Mouse (Mus musculus): Measurements from ENCODE around the gene Gm3558. TPM values are rescaled to one million over a fixed set of nuclear protein-coding genes. Genes with fewer than 3 reads are reported as not detected.
A peak's percentile ranks its signal among the peaks of the same experiment; 100 is the strongest.
"Not testable (repeated sequence)": the region's sequence is repeated elsewhere in the genome, so short reads cannot be mapped to it uniquely, and the experiment has no call there.

The Gm3558 gene
- 0.55 and 0.92 TPM in 2 replicates for polyA plus RNA-seq (2014; fragmentation: Nextera tagmentation; extraction: Ambion mirVana)

- not testable (repeated sequence) for DNase-seq (ENCODE audit: low spot score); H3K27me3 ChIP-seq (ENCODE audit: control insufficient read depth, insufficient read depth, low read length); H3K4me1 ChIP-seq (replicated peaks; ENCODE audit: control insufficient read depth, insufficient read depth, low read length); H3K36me3 ChIP-seq (ENCODE audit: control insufficient read depth, insufficient read depth, low read length); H3K27ac ChIP-seq (ENCODE audit: low read depth, low read length); ATAC-seq (replicated peaks; ENCODE audit: low FRiP score); H3K9me3 ChIP-seq (ENCODE audit: control insufficient read depth, low read length); H3K9ac ChIP-seq (ENCODE audit: low read length)
- H3K4me2 ChIP-seq (ENCODE audit: low read depth, low read length, severe bottlenecking), result peak within 1 kb of the TSS; percentile 49
- peak within 1 kb of the TSS; percentile 34 for H3K4me3 ChIP-seq (ENCODE audit: low read depth, low read length)
- WGBS, result no CpG with 5 or more reads among the region's 34 CpGs
Observed at GRCm38 (mm10) chr14:7568382-7568781, at the start of gene Gm3558. Gene Gm3558 (minus strand): TSS chr14:7568566.

- not testable (repeated sequence) for ATAC-seq (replicated peaks; ENCODE audit: low FRiP score)
Observed at GRCm38 (mm10) chr14:7595492-7595891, 27.1 kb upstream of the Gm3558 start, which contains the start of gene Gm10338. Gene Gm10338 (minus strand): TSS chr14:7595592.

GRCm38 (mm10) chr14:7567890-7568289 lies 476 bp downstream of the Gm3558 start:
- not testable (repeated sequence) for H3K36me3 ChIP-seq (ENCODE audit: control insufficient read depth, insufficient read depth, low read length); ATAC-seq (replicated peaks; ENCODE audit: low FRiP score); H3K4me1 ChIP-seq (replicated peaks; ENCODE audit: control insufficient read depth, insufficient read depth, low read length); H3K27ac ChIP-seq (ENCODE audit: low read depth, low read length); H3K9me3 ChIP-seq (ENCODE audit: control insufficient read depth, low read length); H3K27me3 ChIP-seq (ENCODE audit: control insufficient read depth, insufficient read depth, low read length); H3K9ac ChIP-seq (ENCODE audit: low read length)
- DNase-seq (ENCODE audit: low spot score), result peak; percentile 50
- Histone ChIP-seq H3K4me2 (ENCODE audit: low read depth, low read length, severe bottlenecking) (peak overlapping the region; percentile 49), H3K4me3 (ENCODE audit: low read depth, low read length) (peak overlapping the region; percentile 34)
- WGBS, result 1% methylated on average over 21 of the region's 27 CpGs

More at GRCm38 (mm10) chr14:7595492-7595891, 27.1 kb upstream of the Gm3558 start, which contains the start of gene Gm10338:
- H3K4me2 ChIP-seq (ENCODE audit: low read depth, low read length, severe bottlenecking); H3K4me1 ChIP-seq (replicated peaks; ENCODE audit: control insufficient read depth, insufficient read depth, low read length); H3K27me3 ChIP-seq (ENCODE audit: control insufficient read depth, insufficient read depth, low read length); H3K4me3 ChIP-seq (ENCODE audit: low read depth, low read length); H3K9me3 ChIP-seq (ENCODE audit: control insufficient read depth, low read length); H3K27ac ChIP-seq (ENCODE audit: low read depth, low read length); H3K36me3 ChIP-seq (ENCODE audit: control insufficient read depth, insufficient read depth, low read length); H3K9ac ChIP-seq (ENCODE audit: low read length); DNase-seq (ENCODE audit: low spot score): not testable (repeated sequence)
- no CpG with 5 or more reads among the region's 2 CpGs for WGBS

- not testable (repeated sequence) for H3K4me3 ChIP-seq (ENCODE audit: low read depth, low read length); H3K27me3 ChIP-seq (ENCODE audit: control insufficient read depth, insufficient read depth, low read length); DNase-seq (ENCODE audit: low spot score); H3K27ac ChIP-seq (ENCODE audit: low read depth, low read length); H3K36me3 ChIP-seq (ENCODE audit: control insufficient read depth, insufficient read depth, low read length); H3K4me2 ChIP-seq (ENCODE audit: low read depth, low read length, severe bottlenecking); H3K9me3 ChIP-seq (ENCODE audit: control insufficient read depth, low read length); H3K9ac ChIP-seq (ENCODE audit: low read length); ATAC-seq (replicated peaks; ENCODE audit: low FRiP score); H3K4me1 ChIP-seq (replicated peaks; ENCODE audit: control insufficient read depth, insufficient read depth, low read length)
- WGBS, result 0% methylated on average over 5 of the region's 9 CpGs
Observed at GRCm38 (mm10) chr14:7567266-7567665, 1.1 kb downstream of the Gm3558 start.

Other genes with a start within 250 kb of the Gm3558 start
- gene Gm5797, start 236.2 kb downstream of the Gm3558 start, polyA plus RNA-seq (2014; fragmentation: Nextera tagmentation; extraction: Ambion mirVana), result not detected in 2 replicates
- not detected in 2 replicates for gene Gm8374, start 203.4 kb downstream of the Gm3558 start, polyA plus RNA-seq (2014; fragmentation: Nextera tagmentation; extraction: Ambion mirVana)
- not detected in 2 replicates for gene Gm3755, start 117.6 kb downstream of the Gm3558 start, polyA plus RNA-seq (2014; fragmentation: Nextera tagmentation; extraction: Ambion mirVana)
- gene Gm3752, start 84.8 kb downstream of the Gm3558 start, polyA plus RNA-seq (2014; fragmentation: Nextera tagmentation; extraction: Ambion mirVana), result 3.0 and 3.6 TPM in 2 replicates
- gene Gm10338, start 27.0 kb upstream of the Gm3558 start, polyA plus RNA-seq (2014; fragmentation: Nextera tagmentation; extraction: Ambion mirVana), result not detected in 2 replicates
- not detected in 2 replicates for gene Gm10128, start 75.4 kb upstream of the Gm3558 start, polyA plus RNA-seq (2014; fragmentation: Nextera tagmentation; extraction: Ambion mirVana)
- not detected in 2 replicates for gene Gm26661, start 223.0 kb upstream of the Gm3558 start, polyA plus RNA-seq (2014; fragmentation: Nextera tagmentation; extraction: Ambion mirVana)
- 23.2 and 27.2 TPM in 2 replicates for gene Flnb, start 249.4 kb upstream of the Gm3558 start, polyA plus RNA-seq (2014; fragmentation: Nextera tagmentation; extraction: Ambion mirVana)